Mouse (Mus musculus) hindbrain, postnatal 0 days (tissue): ENCODE data around the gene Pccb. TPM values are rescaled to one million over a fixed set of nuclear protein-coding genes. Genes with fewer than 3 reads are reported as not detected.
A peak's percentile ranks its signal among the peaks of the same experiment; 100 is the strongest.

Experiments
- ATAC-seq: fragments of 200-750 bp; cut with Nextera tagmentation; 2 replicates; pipeline ENCODE4 v1.8.0; 2017; ENCODE audit warnings: mild to moderate bottlenecking, moderate TSS enrichment, moderate library complexity
- DNase-seq: peaks from one replicate; pipeline ENCODE4 v3.0.0-alpha.2; 2015; ENCODE audit warnings: low spot score
- H3K27ac ChIP-seq: fragments of 300-500 bp; sonication (generic); 2 replicates; pipeline ENCODE4 v1.5.1; 2014; ENCODE audit warnings: mild to moderate bottlenecking
- H3K27me3 ChIP-seq: fragments of 300-500 bp; sonication (generic); 2 replicates; pipeline ENCODE4 v1.6.1; 2014; ENCODE audit warnings: low read length, mixed read lengths; ENCODE audit not compliant: insufficient read depth
- H3K36me3 ChIP-seq: fragments of 300-500 bp; sonication (generic); 2 replicates; pipeline ENCODE4 v1.6.1; 2014; ENCODE audit warnings: low read length, mixed read lengths; ENCODE audit not compliant: insufficient read depth
- H3K4me1 ChIP-seq: fragments of 300-500 bp; sonication (generic); 2 replicates; pipeline ENCODE4 v1.6.1; 2014; ENCODE audit warnings: antibody characterized with exemption, low read length, mixed read lengths; ENCODE audit not compliant: insufficient read depth
- H3K4me2 ChIP-seq: fragments of 300-500 bp; sonication (generic); 2 replicates; pipeline ENCODE4 v1.6.1; 2014; ENCODE audit warnings: low read depth, mild to moderate bottlenecking, low read length, moderate library complexity, mixed read lengths
- H3K4me3 ChIP-seq: fragments of 300-500 bp; sonication (generic); 2 replicates; pipeline ENCODE4 v1.5.1; 2014; ENCODE audit warnings: low read length
- H3K9ac ChIP-seq: fragments of 300-500 bp; sonication (generic); replicated peaks from 2 replicates; pipeline ENCODE4 v1.6.1; 2014; ENCODE audit warnings: mild to moderate bottlenecking, low read length, moderate library complexity, mixed read lengths
- H3K9me3 ChIP-seq: fragments of 300-500 bp; sonication (generic); 2 replicates; pipeline ENCODE4 v1.6.1; 2016; ENCODE audit warnings: low read length, mixed read lengths
- CTCF ChIP-seq: IDR thresholded peaks from 2 replicates; pipeline ENCODE4 v1.5.1; 2016; ENCODE audit warnings: antibody characterized with exemption, control low read depth, low read depth
- WGBS: fragments of 180-500 bp; shearing (Covaris S2); extraction: QIAGEN DNeasy Blood & Tissue Kit; methylation state at CpG from one replicate; pipeline ENCODE4 v1.1.7; 2014; 5-methylcytosine and 5-hydroxymethylcytosine counted together
- polyA plus RNA-seq: library from polyadenylated mRNA; unstranded; fragments of >200 nt; fragmentation: Nextera tagmentation; extraction: Ambion mirVana; gene quantifications from 2 replicates; pipeline ENCODE4 v1.2.1, GENCODE M21; 2015
- total RNA-seq: library from RNA; depleted of rRNA; stranded (reverse); fragments of >200 nt; gene quantifications from 2 replicates; pipeline ENCODE4 v1.2.3, GENCODE M21; 2014

Gene Pccb
- total and polyA plus RNA-seq, 2 experiments from 2014 or later, result 33.1 to 56.9 TPM

DNA sequence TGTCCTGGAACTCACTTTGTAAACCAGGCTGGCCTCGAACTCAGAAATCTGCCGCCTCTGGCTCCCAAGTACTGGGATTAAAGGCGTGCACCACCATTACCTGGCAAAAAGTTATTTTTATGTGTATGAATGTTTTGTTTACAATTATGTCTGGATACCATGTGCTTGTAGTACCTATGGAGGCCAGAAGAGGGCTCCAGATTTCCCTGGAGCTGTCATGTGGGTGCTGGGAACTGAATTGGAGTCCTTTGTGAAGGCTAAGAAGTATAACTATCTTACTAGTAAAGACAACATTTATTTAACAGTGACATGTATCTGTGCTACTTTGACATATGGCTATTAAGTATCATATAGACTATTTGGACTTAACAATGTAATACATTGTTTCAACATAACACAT is 35.1 kb upstream of the Pccb start:
- Histone ChIP-seq H3K27ac (no peak overlapping the region), H3K36me3 (no peaks in the 10 kb centered on the region), H3K4me1 (no peaks in the 10 kb centered on the region; the same call in 1 of the 2 replicates), H3K4me2 (no peak overlapping the region), H3K9me3 (no peaks in the 10 kb centered on the region), H3K9ac (no peak overlapping the region), H3K4me3 (no peak overlapping the region), H3K27me3 (no peaks in the 10 kb centered on the region)
- DNase-seq (no peak), ATAC-seq (no peak)
- 95% methylated on average over 3 of the region's 3 CpGs for WGBS
- TF ChIP-seq CTCF, result no peak

DNA sequence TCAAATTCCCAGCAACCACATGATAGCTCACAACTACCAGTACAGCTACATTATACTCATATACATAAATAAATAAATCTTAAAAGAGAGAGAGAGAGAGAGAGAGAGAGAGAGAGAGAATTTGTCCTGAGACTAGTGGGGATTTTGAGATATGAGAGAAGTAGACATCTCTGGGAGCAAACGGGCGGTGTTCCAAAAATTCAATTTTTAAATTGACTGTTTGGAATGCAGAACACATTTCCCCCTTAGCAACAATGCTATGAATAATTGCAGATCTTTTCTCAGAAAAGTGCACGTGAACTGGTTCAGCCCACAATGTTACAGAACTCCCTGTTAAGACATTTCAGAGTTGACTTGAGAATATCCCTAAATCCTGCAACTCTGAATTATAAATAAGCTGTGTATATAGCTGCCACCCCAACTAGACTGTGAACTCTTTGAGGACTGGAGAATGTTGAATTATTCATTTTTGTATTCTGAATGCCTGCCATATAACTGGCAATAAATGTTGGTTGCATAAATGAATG is 30.4 kb upstream of the Pccb start:
- peak; percentile 40 for DNase-seq
- Histone ChIP-seq H3K4me3 (no peak overlapping the region), H3K4me2 (no peak overlapping the region), H3K4me1 (no peaks in the 10 kb centered on the region), H3K27me3 (no peaks in the 10 kb centered on the region), H3K27ac (no peak overlapping the region), H3K36me3 (no peaks in the 10 kb centered on the region), H3K9me3 (no peaks in the 10 kb centered on the region), H3K9ac (no peak overlapping the region)
- ATAC-seq, result no peak
- no peak for TF ChIP-seq CTCF
- 63% methylated on average over 3 of the region's 3 CpGs for WGBS

DNA sequence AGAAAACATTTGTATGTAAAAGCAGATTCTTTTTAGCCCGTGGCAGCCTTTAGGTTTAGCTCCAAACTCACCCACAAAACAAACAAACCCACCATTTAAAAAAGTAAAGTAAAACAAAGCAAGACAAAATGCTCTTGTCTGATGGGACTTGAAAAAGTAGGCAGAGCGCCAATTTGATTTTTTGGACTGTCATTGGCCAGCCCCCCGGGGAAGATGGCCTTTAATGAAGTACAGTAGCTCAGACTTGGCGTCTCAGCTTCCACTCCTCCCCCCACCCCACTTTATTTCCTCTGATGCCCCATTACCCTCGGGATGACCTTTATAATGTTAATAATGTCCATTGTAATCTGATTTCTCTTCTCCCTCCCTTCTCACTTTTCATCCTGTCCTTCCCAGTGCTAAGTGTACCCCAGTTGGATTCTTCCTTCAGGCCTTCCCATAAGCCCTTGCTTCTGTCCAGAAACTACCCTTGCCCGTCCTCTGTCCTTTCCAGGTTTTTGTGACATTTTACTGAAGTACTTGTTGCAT is 27.6 kb upstream of the Pccb start:
- TF ChIP-seq CTCF, result no peak
- no peak overlapping the region for H3K9ac ChIP-seq
- no peak overlapping the region for H3K4me3 ChIP-seq
- 56% methylated on average over 6 of the region's 6 CpGs for WGBS
- no peaks in the 10 kb centered on the region for H3K27me3 ChIP-seq
- DNase-seq (no peak), ATAC-seq (no peak)
- H3K36me3 ChIP-seq, result no peaks in the 10 kb centered on the region
- no peaks in the 10 kb centered on the region for H3K4me1 ChIP-seq
- no peak overlapping the region for H3K27ac ChIP-seq
- no peak overlapping the region for H3K4me2 ChIP-seq
- H3K9me3 ChIP-seq, result no peaks in the 10 kb centered on the region

DNA sequence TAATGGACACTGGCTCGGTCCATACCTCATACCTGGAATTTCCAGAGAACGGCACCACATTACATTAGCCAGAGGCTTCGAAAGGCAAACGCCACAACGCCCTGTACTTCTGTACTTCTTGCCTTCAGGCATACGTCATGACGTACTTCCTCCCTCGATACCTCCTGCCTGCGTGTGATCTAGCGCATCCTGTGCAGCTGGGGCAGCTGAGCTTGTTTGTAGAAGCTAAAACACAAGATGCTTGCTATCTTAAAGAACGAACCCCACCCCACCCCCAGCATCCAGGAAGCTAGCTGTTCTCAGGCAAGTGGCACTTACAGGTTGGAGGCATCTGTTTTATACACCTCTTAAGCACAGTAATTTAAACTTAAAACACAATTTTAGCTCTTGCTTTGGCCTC is 26.3 kb upstream of the Pccb start:
- H3K9ac ChIP-seq, result no peak overlapping the region
- no peak overlapping the region for H3K4me3 ChIP-seq
- no peaks in the 10 kb centered on the region for H3K9me3 ChIP-seq
- H3K27ac ChIP-seq, result no peak overlapping the region
- no peak for DNase-seq
- TF ChIP-seq CTCF, result no peak
- H3K36me3 ChIP-seq, result no peaks in the 10 kb centered on the region
- no peaks in the 10 kb centered on the region for H3K4me1 ChIP-seq
- no peak overlapping the region for H3K4me2 ChIP-seq
- H3K27me3 ChIP-seq, result no peaks in the 10 kb centered on the region
- 77% methylated on average over 11 of the region's 11 CpGs for WGBS
- no peak for ATAC-seq

DNA sequence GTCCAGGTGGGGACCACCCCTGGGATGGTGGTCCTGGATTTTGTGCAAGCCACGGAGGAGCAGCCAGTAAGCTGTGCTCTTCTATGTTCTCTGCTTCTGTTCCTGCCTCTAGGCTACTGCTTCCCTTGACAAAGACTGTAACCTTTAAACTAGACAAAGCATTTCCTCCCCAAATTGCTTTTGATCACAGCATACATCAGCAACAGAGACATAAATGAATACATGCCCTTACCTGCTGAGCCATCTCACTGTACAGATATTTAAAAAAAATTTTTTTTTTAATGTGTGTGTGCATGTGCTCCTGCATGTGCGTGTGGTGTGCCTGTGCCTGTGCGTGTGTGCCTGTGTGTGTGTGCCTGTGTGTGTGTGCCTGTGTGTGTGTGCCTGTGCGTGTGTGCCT is 22.5 kb upstream of the Pccb start:
- Histone ChIP-seq H3K27me3 (no peaks in the 10 kb centered on the region), H3K27ac (no peak overlapping the region), H3K4me1 (no peaks in the 10 kb centered on the region), H3K4me2 (no peak overlapping the region), H3K36me3 (no peaks in the 10 kb centered on the region), H3K9me3 (no peaks in the 10 kb centered on the region), H3K4me3 (no peak overlapping the region), H3K9ac (no peak overlapping the region)
- no peak for DNase-seq
- TF ChIP-seq CTCF, result no peak
- no peak for ATAC-seq
- WGBS, result 94% methylated on average over 4 of the region's 4 CpGs

DNA sequence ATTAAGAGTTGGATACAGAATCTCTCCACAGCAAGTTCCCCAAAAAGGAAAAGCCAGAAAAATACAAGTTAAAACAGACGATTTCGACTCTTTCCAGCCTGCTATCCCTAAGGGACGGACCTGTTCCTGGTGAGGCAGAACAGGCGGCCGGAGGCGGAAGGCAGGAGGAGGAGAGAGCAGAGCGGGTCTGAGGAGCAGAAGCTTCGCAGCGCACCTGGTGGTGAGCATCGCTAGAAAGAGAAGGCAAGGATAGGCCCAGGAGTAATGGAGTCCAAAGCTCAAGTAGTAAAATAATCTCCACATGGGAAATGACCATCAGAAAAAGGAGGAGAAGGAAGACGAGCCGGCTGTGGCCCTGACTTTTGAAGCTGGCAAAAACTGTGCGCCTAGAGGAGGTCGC is 18.6 kb upstream of the Pccb start:
- no peak overlapping the region for H3K4me2 ChIP-seq
- no peak for TF ChIP-seq CTCF
- H3K9me3 ChIP-seq, result no peaks in the 10 kb centered on the region
- no peaks in the 10 kb centered on the region for H3K27me3 ChIP-seq
- H3K27ac ChIP-seq, result no peak overlapping the region
- H3K4me1 ChIP-seq, result no peaks in the 10 kb centered on the region
- no peak overlapping the region for H3K4me3 ChIP-seq
- no peak overlapping the region for H3K9ac ChIP-seq
- WGBS, result 78% methylated on average over 14 of the region's 14 CpGs
- no peak for DNase-seq
- ATAC-seq, result no peak
- no peaks in the 10 kb centered on the region for H3K36me3 ChIP-seq

DNA sequence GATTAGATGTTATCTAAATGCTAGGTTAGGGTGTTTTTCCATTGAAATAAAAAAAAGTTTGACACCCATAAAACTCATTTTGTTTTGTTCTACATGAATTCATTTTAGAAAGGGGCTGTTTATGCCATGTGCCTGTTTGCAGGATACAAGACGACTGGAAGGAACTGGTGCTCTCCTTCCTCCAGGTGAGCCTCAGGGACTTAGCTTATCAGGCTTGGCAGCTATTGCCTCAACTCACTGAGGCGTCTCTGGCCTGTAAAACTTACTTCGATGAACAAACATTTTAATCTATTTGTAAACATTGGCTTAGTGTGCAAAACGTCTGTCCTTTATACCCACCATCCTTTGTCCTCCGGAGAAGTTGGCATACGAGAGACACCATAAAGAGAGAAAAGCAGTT is 18.0 kb upstream of the Pccb start:
- no peak for TF ChIP-seq CTCF
- 79% methylated on average over 6 of the region's 6 CpGs for WGBS
- no peak overlapping the region for H3K27ac ChIP-seq
- no peaks in the 10 kb centered on the region for H3K4me1 ChIP-seq
- no peak for ATAC-seq
- H3K9ac ChIP-seq, result no peak overlapping the region
- no peak for DNase-seq
- H3K27me3 ChIP-seq, result no peaks in the 10 kb centered on the region
- no peak overlapping the region for H3K4me2 ChIP-seq
- no peak overlapping the region for H3K4me3 ChIP-seq
- no peaks in the 10 kb centered on the region for H3K36me3 ChIP-seq
- no peaks in the 10 kb centered on the region for H3K9me3 ChIP-seq
